Mouse (Mus musculus) ovary, postnatal 36 days (tissue): ENCODE data around the gene Sptbn2.
A peak's percentile ranks its signal among the peaks of the same experiment; 100 is the strongest.

Source experiments
- DNase-seq: peaks from one replicate; pipeline ENCODE4 v3.0.0; 2022; ENCODE audit warnings: low spot score, mixed read lengths

Sptbn2 gene

DNA sequence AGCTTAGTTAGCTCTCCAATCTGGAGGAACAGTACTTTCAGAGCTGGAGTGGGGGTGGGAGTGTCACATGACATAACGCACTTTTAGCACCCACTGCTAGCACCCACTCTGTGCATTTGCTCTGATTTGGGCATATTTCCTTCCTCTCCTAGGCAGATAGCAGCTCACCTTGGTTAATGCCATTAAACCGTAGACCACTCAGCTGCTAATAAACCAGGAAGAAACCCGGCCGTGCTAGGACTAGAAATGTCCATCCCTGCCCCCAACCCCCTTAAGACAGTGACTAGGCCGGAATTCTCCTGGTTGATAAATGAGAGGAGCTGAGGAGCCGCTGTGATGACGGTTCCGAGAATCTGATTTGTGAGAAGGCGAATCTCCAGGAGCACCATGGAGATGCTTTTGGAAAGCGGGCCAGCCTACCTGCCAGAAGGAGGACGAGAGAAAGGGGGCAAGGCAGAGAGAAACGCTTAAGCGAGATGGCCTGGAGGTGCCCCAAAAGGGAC lies at the start of gene Sptbn2:
Gene Sptbn2 (plus strand): TSS at position 70 of the 503 bp plus-strand sequence.
- DNase-seq: no peak

DNA sequence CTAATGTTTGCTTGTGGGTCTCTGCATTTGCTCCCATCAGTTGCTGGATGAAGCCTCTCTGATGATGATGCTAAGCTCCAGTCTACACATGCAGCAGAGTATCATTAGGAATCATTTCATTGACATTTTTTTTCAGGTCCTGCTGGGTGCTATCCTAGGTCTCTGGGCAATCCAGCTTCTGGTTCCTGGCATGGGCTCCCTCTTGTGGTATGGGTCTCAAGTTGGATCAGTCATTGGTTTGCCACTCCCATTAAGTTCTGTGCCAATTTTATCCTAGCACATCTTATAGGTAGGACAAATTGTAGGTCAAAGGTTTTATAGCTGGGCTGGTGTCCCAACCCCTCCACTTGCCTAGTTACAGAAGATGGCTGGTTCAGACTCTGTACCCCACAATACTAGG lies 44.2 kb upstream of the Sptbn2 start:
- no peak for DNase-seq

DNA sequence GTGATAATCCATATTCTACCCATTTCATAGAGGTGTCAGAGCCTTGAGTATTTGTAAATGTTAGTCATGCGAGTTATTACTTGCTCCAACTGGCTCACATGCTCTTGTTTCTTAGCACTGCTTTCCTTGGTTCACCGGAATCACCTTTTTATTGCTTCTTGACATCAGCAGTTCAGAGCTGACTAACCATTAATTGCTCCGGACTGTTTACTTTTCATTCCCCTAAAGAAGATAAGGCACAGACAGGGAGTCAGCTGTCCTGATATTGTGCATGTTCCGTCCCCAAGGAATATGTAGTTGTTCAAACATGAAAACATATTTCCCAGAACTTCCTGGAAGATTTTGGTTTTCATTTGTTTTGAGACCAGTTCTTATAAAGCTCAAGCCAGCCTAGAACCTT lies 40.2 kb upstream of the Sptbn2 start:
- no peak for DNase-seq

DNA sequence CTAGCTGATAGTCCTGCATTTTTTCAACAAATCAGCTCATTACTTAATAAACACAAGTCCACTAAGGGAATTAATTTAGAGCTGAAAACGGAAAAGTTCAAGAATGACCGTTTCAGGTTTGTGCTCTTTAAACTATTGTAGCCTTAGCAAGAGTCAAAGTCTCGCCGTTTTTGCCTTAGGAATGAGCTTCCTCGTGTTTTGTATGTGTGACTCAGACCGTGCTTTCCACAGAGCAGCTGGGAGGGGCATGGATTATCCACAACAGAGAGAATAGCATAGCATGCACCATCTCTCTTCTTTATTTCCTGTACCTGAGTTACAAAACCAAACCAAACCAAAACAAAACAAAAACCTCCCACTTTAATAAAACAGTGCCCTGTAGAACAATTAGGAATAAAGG lies 38.6 kb upstream of the Sptbn2 start:
- DNase-seq: no peak

DNA sequence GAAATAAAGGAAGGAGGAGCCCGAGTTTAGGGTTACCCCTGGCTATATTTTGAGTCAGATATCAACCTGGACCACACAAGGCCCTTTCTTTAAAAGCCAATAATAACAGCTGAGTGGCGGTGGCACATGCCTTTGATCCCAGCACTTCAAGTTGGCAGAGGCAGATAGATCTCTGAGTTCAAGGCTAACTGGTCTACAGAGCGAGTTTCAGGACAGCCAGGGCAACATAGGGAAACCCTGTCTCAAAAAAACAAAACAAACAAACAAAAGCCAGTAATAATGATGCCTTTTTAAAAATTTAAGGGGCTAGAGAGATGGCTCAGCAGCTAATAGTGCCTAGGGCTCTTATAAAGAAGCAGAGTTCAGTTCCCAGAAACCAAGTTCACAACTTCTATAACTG lies 16.6 kb upstream of the Sptbn2 start:
- DNase-seq: no peak

DNA sequence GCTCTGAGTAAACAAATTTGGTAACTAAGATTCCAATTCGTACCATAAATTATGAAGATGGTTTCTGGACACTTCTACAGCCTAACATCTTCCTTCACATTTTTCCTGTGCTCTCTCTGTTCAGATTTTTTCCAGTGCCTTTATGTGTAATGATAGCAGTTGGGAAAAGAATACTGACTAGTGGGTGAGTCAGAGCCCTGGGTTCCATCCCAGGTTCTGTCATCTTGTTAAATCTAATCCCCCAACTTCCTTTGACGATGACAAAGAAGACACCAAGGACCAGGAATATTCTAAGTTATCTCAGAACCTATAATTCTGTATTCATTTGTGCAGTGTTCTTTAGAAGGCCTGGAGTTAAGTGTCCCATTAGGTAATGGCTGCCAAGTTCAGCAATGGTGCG lies 13.8 kb upstream of the Sptbn2 start:
- no peak for DNase-seq

DNA sequence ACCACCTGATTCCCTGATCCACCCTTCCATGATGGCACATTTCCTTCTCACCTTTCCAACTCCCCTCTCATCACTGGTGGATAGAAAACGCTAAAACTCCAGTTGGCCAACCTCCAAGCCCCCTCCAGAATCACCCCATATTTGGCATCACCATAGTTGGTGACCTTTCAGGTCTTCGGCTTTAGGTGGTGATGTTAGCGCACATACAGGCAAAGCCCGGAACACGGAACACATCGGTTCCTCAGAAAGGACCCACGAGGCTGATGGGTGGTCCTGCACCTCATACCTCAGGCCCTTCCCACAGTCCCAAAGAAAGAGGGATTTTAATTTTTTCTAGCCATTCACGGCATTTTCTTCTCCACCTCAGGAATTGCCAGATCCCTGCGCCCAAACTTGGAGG lies 13.2 kb upstream of the Sptbn2 start:
- DNase-seq: no peak

DNA sequence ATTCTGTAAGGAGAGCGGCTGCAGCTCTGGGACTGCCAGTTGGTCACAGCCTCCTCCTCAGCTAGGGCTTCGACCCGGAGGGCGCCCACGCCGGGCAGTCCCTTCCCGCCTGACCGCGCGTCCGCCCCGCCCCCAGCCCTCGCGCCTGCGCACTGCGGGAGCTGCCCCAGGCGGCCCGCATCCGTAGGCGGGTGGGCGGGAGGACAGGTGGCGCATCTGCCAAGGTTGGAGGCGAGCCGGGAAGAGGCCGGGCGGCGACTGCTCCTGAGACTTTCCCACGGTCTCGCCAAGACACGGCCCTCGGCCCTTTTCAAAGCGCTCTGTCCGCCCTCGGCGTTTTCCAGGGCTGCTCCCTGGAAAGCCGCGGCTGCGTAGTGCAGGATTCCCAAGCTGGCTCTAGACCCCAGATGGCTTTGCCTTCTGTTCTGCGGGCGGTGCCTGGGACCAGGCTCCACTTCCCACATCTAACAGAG lies 12.7 kb upstream of the Sptbn2 start, which contains the start of gene Gm960:
Gene Gm960 (minus strand): TSS at position 464 of the 473 bp plus-strand sequence.
- peak; percentile 81 for DNase-seq

DNA sequence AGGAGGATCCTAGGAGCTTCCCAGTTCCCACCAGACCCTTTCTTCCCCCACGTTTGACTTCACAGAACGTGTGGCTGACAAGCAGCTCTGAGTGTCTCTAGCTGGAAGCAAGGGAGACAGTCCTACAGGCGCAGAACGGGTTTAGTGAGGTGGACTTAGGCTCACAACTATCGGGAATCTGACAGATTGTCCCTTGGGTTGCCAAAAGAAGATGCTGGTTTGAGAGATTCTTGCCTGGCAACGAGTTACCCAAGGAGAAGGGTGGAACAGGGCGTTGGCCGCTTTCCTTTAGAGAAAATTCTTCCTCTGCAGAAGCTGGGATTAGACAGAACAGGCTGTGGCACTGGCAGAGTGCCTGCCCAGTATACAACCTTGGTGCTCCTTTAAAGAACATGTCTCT lies 12.1 kb upstream of the Sptbn2 start:
- no peak for DNase-seq

DNA sequence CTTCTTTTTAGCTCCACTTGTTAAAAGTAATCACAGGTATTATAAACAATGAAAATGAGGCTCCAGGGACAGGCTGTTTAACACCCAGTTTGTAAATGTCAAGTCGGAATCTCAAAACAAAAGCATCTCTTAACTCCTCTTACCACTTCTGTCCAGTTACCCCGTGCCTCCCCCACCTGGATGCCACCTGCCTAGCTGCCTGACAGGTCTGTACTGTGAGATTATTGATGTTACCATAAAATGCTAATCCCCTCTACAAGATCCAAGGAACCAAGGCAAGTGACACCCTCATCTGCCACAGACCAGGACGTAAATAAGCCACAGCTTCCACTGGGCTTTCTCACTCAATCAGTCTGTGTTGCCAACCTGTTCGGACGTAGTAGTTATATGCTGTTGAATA lies 11.1 kb upstream of the Sptbn2 start:
- DNase-seq: no peak

DNA sequence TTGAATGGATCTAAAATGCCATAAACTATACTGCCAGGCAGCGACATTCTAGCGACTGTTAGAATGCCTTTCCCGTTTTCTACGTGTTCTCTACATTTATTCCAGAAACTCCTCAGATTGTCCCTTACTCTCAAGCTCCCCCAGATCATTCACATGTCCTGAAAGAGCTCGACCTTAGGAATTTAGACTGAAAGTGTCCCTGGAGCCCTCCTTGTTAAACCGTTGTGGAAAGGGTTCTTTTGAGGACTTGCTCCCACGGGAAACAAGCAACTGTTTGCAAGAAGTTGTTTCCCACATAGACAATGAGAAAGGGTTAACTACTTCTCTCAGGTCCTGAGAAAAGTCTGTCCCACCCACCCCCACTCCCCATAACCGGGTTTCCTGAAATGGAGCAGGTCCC lies 10.3 kb upstream of the Sptbn2 start:
- no peak for DNase-seq

DNA sequence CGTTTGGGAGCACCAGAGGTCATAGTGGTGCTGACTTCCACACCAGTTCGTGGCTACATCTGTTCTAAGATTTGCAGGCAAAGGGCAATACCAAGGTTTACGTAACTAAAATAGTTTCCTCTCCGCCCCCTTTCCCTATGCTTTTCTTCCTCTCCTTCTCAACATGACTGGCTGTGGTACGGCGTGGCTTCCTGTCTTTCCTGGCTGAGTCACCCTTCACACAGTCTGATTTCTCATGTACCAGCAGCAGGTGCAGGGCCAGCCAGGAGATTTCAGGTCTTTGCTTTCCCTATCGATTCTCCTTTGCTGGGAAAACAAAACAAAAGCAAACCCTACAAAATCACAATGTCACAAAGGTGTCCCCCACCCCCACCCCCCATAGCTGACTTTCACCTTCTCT lies 9.7 kb upstream of the Sptbn2 start:
- no peak for DNase-seq

DNA sequence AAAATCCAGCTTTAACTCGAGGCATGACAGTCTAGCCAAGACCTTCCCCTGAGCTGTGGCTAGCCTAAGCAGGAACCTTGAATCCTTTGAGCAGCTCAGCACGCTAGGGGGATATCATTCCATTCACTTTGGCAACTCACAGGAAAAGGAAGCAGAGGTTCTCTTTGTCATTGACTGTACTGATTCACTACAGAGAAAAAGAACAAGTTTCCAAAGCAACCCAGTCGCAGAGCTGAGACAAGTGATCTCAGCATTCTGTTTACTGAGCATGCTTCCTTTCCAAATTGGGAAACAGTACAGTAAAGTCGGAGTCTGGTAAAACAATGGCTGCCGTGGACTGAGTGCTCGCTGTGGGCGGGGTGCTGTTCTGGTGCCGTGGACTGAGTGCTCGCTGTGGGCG lies 2.2 kb upstream of the Sptbn2 start:
- DNase-seq: no peak

DNA sequence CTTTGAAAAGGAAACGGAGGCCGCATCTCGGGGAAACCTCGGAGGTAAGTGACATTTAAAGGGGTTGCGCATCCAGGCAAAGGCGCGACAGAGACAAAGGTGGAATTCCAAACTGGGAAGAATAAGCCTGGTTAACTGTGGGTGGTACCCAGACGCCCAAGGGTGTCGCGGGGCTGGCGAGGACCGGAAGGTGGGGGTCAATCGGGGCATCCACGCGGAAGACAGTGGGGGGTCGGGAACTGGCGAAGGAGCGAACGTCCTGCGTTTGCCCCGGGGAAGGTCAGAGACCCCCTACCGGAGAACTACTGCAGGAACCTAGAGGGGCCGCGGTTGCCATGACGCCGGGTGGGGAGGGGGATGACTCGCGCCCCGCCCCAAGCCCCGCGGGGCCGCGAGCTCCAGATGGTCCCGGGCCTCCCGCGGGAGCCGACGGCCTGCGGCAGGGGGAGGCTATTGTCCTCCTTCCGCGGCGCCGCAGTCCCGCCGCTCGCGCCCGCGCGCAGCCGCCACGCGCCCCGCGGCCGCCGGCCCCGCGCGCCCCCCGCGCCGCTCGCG lies 711 bp downstream of the Sptbn2 start:
- DNase-seq: no peak

DNA sequence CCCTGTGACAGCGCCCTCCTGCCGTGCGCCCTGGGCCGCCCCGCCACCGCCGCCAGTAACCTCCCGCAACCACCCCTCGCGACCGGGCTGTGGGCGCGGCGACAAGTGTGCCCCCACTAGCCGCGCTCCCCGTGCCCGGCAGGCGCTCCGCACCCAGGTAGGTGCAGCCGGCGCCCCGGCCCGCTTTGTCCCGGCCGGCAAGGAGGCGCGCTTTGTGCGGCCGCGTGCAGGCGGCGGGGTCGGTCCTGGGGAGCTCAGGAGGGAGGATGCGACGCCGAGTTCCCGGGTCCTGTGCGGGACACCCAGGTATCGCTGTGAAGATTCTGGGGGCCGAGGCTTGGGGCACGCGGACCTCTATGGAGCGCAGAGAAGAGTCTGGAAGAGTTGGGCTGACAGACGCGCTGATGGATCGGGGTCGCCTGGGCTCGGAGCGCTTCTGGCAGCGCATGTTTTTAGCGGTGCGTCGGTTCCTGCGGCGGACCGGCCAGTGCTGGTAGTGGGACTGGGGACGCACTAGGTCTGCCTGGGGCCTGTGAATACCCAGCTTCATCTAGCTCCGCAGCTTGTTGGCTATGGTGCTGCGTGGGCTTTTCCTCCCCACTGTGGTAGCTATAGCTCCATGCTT lies 1.3 kb downstream of the Sptbn2 start:
- no peak for DNase-seq

DNA sequence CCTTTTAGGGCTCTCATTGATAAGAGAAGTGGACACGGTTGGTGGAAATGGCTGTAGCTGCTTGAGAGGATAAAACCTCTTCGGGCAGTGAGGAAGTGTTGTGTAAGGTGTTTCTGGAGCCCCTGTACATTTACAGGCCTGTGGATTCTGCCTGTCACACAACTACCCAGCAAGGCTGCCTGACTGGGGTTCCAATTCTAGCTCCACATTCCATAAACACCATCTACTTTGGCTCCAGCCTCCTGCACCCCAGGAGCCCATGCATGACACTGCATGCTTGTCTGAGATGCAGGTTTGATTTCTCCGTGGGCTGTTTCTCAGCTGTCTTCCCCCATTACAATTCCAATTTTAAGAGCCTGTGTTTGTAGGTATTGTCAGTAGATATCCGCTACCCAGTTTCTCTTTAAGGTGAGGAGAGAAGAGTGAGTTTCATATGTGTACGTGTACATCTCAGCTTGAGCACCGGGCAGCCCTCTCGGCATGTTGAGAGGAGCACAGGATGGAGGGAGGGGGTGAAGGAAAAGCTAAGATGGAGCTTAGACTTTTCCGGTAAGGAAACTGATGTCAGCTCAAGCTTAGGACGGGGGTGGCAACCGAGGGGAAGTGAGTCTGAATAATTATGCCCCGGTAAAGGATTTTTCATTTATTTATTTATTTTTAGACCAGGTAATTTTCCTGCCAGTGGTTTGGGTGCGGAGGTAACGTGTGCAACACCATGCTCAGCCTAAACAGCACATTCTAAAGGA lies 2.0 kb downstream of the Sptbn2 start:
- no peak for DNase-seq

DNA sequence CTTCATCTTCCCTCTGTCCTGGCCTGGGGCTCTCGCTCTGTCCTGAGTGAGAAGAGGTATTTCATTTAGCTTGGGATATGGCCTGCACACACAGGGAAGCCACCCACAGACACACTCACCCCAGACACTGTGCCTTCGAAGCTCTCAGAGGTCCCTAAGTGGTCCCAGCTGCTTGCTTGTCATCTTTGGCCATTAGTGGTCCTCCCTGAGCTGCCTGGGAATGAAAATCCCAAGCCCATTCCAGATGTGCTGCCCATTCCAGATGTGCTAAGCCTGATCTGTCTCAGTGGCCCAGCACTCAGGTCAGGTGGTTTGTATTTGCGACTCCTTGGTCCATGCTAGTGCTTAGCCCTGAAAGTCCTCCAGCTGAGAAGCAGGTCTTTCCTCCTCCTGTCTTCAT lies 2.9 kb downstream of the Sptbn2 start:
- DNase-seq: no peak

DNA sequence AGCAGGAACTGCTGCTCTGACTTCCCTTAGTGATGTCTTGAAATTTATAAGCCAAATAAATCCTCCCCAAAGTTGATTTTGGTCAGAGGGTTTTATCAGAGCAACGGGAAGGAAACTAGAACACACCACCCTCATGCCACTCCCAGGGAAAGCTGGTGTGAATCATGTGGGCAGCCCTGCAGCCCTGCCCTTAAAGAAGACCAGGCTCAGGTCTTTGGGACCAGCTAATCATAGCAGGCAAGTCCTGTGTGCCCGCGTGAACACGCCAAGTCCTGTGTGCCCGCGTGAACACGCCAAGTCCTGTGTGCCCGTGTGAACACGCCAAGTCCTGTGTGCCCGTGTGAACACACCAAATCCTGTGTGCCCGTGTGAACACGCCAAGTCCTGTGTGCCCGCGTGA lies 5.8 kb downstream of the Sptbn2 start:
- DNase-seq: no peak

DNA sequence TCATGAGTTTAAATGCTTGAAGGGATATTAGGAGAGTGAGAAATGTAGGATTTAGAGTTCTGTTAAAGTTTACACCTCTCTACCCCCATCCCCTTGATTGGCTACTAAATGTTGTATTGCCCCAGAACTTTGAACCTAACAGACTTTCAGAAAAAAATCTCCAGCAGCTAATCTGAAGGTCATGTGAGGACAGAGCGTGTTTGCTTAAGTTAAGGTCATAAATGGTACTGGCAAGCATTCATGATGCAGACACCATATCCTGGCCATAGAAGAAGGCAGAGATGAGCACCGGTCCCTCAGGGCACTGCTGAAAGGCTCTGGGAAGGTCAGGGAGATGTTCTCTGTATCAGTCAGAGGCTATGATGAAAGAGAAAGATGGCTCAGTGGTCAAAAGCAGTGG lies 6.3 kb downstream of the Sptbn2 start:
- DNase-seq: no peak

DNA sequence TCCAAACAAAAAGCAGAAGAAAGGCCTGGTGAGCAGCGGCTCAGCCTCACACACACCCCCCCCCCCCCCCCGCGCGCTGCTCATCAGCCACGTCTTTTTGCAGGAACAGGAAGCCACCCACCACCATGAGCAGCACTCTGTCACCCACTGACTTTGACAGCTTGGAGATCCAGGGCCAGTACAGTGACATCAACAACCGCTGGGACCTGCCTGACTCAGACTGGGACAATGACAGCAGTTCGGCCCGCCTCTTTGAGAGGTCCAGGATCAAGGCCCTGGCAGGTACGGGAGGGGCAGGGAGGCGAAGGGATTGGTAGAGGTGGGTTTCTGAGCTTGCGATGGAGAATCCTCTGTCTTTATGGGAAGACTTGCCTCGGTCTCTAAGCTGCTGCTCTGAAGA lies 7.7 kb downstream of the Sptbn2 start:
- no peak for DNase-seq

DNA sequence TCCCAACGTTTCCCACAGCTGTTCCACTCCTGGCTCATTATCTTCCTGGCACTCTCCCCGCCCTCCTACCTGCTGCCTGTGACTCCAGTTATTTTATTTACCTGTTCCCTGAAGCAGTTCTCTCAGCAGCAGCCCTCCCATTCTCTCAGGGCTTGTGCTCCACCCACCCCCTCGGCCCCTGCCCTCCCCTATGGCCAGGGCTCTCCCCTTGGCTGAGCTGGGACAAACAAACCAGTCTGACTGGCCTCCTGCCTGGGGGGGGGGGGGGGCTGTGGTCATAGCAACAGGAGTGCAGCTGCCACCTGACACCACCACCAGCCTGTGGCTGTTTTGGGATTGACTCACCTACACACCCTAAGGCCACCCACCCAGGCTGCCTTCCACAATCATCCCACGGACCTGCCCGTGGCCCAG lies 8.4 kb downstream of the Sptbn2 start:
- no peak for DNase-seq

DNA sequence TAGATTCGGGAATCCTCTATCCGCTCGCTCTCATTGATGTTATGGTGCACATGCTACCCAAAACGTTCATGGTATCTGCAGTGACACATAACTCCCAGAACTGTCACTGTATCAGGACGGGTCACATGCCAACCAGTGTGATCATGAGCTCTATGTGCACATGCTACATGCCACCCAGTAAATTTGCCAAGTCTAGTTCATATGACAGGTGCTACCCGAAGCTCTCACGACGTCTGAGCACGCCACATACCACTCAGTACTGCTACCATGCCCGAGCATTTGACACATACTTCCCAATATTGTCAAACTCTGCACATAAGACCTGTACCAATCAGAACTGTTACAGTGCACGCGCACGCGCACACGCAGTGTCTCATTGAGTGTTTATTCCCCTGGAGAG lies 9.1 kb downstream of the Sptbn2 start:
- no peak for DNase-seq

DNA sequence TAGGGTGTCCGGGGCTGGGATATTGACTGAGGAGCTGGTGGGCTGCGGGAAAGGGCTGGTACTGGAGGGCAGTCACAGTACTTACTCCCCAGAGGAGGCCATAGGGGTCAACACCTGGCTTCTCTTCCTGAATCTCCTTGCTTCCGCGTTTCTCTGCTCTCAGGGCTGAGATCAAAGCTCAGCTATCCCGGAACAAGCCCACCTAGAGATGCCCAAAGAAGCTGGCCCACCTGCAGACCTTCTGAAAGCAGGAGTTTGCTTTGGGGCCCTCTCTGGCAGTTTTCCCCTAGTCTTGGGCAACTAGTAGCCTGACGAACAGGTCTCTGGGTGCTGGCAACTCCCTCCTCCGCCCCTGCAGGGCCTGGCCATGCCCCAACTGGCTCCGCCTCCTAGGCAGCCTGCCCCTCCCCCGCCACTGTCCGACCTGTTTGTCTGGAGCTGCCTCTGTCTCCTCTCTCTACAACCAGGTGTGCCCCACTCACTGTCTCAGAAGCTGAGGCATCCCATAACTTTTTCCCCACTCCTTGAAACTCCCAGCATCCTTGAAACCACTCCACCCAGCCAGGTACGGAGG lies 9.8 kb downstream of the Sptbn2 start:
- DNase-seq: peak; percentile 63
